Mouse (Mus musculus) spleen, adult 2 months (tissue): ENCODE results near the gene Zfr.

Experiments used
- CTCF ChIP-seq: fragments of 200-500 bp; IDR thresholded peaks from 2 replicates; pipeline ENCODE4 v1.5.1; 2011; ENCODE audit warnings: mild to moderate bottlenecking, inconsistent platforms; ENCODE audit not compliant: insufficient read depth, insufficient read length, insufficient replicate concordance; ENCODE audit errors: extremely low read depth
- POLR2A ChIP-seq: fragments of 200-500 bp; IDR thresholded peaks from 2 replicates; pipeline ENCODE4 v1.6.1; 2011; ENCODE audit warnings: low read depth, low read length, inconsistent platforms

DNA sequence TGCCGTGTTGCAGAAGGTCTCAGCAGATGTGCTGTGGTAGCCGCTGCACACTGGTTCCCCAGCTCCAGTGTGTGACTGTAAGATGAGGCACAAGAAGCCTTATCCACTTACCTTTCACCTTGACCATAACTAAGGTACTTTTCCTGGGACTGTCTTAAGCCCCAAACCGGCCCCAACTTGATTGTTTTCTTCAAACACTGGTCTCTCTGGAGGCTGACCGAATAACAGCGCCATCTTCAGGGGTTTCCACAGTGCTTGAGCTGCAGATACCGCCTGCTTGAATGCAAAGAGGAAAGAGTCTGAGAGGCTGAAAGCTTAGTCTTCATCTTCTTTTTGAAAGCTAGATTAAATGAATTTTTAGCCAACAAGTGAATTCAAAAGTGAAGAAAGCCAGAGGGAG is 113.8 kb downstream of the Zfr start:
- TF ChIP-seq CTCF (no peak), POLR2A (no peak)
